Mouse (Mus musculus) small intestine, adult 2 months (tissue): Measurements from ENCODE around the gene Npas3.

Experiments
- CTCF ChIP-seq: fragments of 200-500 bp; IDR thresholded peaks from 2 replicates; pipeline ENCODE4 v1.5.1; 2012; ENCODE audit warnings: low read depth, mild to moderate bottlenecking, control low read depth, inconsistent platforms, low read length, moderate library complexity, mixed read lengths; ENCODE audit not compliant: insufficient replicate concordance, insufficient read length; ENCODE audit errors: extremely low read depth
- POLR2A ChIP-seq: fragments of 200-500 bp; IDR thresholded peaks from 2 replicates; pipeline ENCODE4 v1.6.1; 2012; ENCODE audit warnings: low read depth, mild to moderate bottlenecking, control low read depth, inconsistent platforms, low read length, moderate library complexity

GRCm38 (mm10) chr12:53860176-53860575, 611.7 kb downstream of the Npas3 start:
- TF ChIP-seq CTCF (no peak), POLR2A (no peak)
